Comparison of ENCODE assay signal across 9 mouse cellular contexts in genomic region chr9:72812594-72813570, GRCm38 (mm10). TPM values are rescaled to one million over a fixed set of nuclear protein-coding genes. Genes with fewer than 3 reads are reported as not detected.
DNase-seq lines count a peak whose midpoint lies in the region; ATAC-seq and TF ChIP-seq lines count a peak whose summit lies in the region.
"Had no signal": no experiment of that assay in that cellular context is flagged by ENCODE, and none has a peak within 500 bp of the region (broad histone marks: within the 10 kb centered on the region; RNA-seq: fewer than 3 reads in every experiment).

No protein-coding gene starts in this region.

- no peaks in the 10 kb centered on the region for H3K27me3 ChIP-seq in midbrain, embryonic 10.5 days (ENCODE audit: low read depth, poor library complexity, severe bottlenecking)
- peaks cover 15% of the 10 kb centered on the region for H3K27me3 ChIP-seq in midbrain, embryonic 15.5 days (replicated peaks)
- H3K27me3 ChIP-seq in kidney, embryonic 14.5 days (ENCODE audit: control insufficient read depth, insufficient read depth, low read length), result no peaks in the 10 kb centered on the region
- H3K27me3 ChIP-seq in neural tube, embryonic 13.5 days, result peaks cover 13% of the 10 kb centered on the region
- no peaks in the 10 kb centered on the region for H3K27me3 ChIP-seq in cerebellum, adult 2 months (ENCODE audit: control insufficient read depth, insufficient read depth, low read length)

- no peak for TF ChIP-seq CTCF in cerebellum, adult 2 months (IDR thresholded peaks at IDR 0.05; ENCODE audit: borderline replicate concordance, insufficient read depth, low read depth, low read length)

- H3K4me2 ChIP-seq in midbrain, embryonic 15.5 days, result no peak overlapping the region
- H3K4me2 ChIP-seq in kidney, embryonic 14.5 days (replicated peaks; ENCODE audit: low read depth, low read length), result peak overlapping the region; percentile 31
- H3K4me2 ChIP-seq in neural tube, embryonic 13.5 days, result peak overlapping the region; percentile 30; the same call in 1 of the 2 replicates

- peaks cover 62% of the 10 kb centered on the region for H3K36me3 ChIP-seq in midbrain, embryonic 10.5 days
- H3K36me3 ChIP-seq in midbrain, embryonic 15.5 days (replicated peaks), result no peaks in the 10 kb centered on the region
- H3K36me3 ChIP-seq in kidney, embryonic 14.5 days (ENCODE audit: control insufficient read depth, insufficient read depth, low read length), result no peaks in the 10 kb centered on the region
- H3K36me3 ChIP-seq in neural tube, embryonic 13.5 days, result no peaks in the 10 kb centered on the region

- no peaks in the 10 kb centered on the region for H3K9me3 ChIP-seq in midbrain, embryonic 10.5 days (replicated peaks)
- H3K9me3 ChIP-seq in midbrain, embryonic 15.5 days, result no peaks in the 10 kb centered on the region
- H3K9me3 ChIP-seq in kidney, embryonic 14.5 days (ENCODE audit: control insufficient read depth, low read length), result no peaks in the 10 kb centered on the region
- no peaks in the 10 kb centered on the region for H3K9me3 ChIP-seq in neural tube, embryonic 13.5 days

- TF ChIP-seq POLR2A in cerebellum, adult 2 months (IDR thresholded peaks at IDR 0.05; ENCODE audit: borderline replicate concordance, insufficient read depth, low read length), result no peak

- H3K27ac ChIP-seq in midbrain, embryonic 10.5 days (replicated peaks), result peak overlapping the region; percentile 79
- H3K27ac ChIP-seq in midbrain, embryonic 15.5 days, result no peak overlapping the region
- peak overlapping the region; percentile 60; the same call in 1 of the 2 replicates for H3K27ac ChIP-seq in kidney, embryonic 14.5 days (ENCODE audit: low read depth, low read length)
- H3K27ac ChIP-seq in neural tube, embryonic 13.5 days (replicated peaks), result no peak overlapping the region
- H3K27ac ChIP-seq in cerebellum, adult 2 months (ENCODE audit: insufficient read depth, low read length), result no peak overlapping the region

- H3K4me1 ChIP-seq in midbrain, embryonic 10.5 days, result peaks cover 70% of the 10 kb centered on the region
- peaks cover 8% of the 10 kb centered on the region for H3K4me1 ChIP-seq in midbrain, embryonic 15.5 days
- H3K4me1 ChIP-seq in kidney, embryonic 14.5 days (ENCODE audit: control insufficient read depth, insufficient read depth, low read length), result peaks cover 14% of the 10 kb centered on the region
- H3K4me1 ChIP-seq in neural tube, embryonic 13.5 days (replicated peaks), result peaks cover 19% of the 10 kb centered on the region
- no peaks in the 10 kb centered on the region for H3K4me1 ChIP-seq in cerebellum, adult 2 months (ENCODE audit: control insufficient read depth, insufficient read depth, low read length)

- peak overlapping the region; percentile 78 for H3K4me3 ChIP-seq in midbrain, embryonic 10.5 days
- no peak overlapping the region for H3K4me3 ChIP-seq in midbrain, embryonic 15.5 days
- no peak overlapping the region for H3K4me3 ChIP-seq in kidney, embryonic 14.5 days (ENCODE audit: low read length)
- no peak overlapping the region for H3K4me3 ChIP-seq in neural tube, embryonic 13.5 days
- H3K4me3 ChIP-seq in cerebellum, adult 2 months (replicated peaks; ENCODE audit: insufficient read depth, low read depth, low read length), result no peak overlapping the region

- H3K9ac ChIP-seq in midbrain, embryonic 15.5 days, result no peak overlapping the region
- no peak overlapping the region for H3K9ac ChIP-seq in kidney, embryonic 14.5 days (ENCODE audit: low read depth, low read length)
- no peak overlapping the region for H3K9ac ChIP-seq in neural tube, embryonic 13.5 days

- DNase-seq in midbrain, embryonic 10.5 days (ENCODE audit: low spot score), result peak; percentile 80
- peak; percentile 90 for DNase-seq in embryo, embryonic 10.5 days (ENCODE audit: low spot score)
- DNase-seq in testis, postnatal 10 days (ENCODE audit: low spot score), result no peak
- DNase-seq in cerebellum, adult 2 months, result no peak
- DNase-seq: thymus, adult 18-20 months had no signal

- 7% methylated on average over 18 of the region's 18 CpGs for WGBS in midbrain, embryonic 10.5 days
- 18% methylated on average over 18 of the region's 18 CpGs for WGBS in midbrain, embryonic 15.5 days
- 9% methylated on average over 18 of the region's 18 CpGs for WGBS in kidney, embryonic 14.5 days
- 11% methylated on average over 18 of the region's 18 CpGs for WGBS in neural tube, embryonic 13.5 days
- 68% methylated on average over 18 of the region's 18 CpGs for WGBS in cerebellum, adult 2 months

- ATAC-seq in midbrain, embryonic 15.5 days (replicated peaks), result no peak
- ATAC-seq in kidney, embryonic 14.5 days (ENCODE audit: low FRiP score, low TSS enrichment), result peak; percentile 76
- ATAC-seq in neural tube, embryonic 13.5 days (ENCODE audit: low read depth), result no peak
- no peak for ATAC-seq in frontal cortex, adult (ENCODE audit: low TSS enrichment)

RNA-seq across cellular contexts. Expression of gene Prtg, which starts 6.2 kb away (rescaled TPM):
- 9.9 and 19.9 TPM in 2 replicates for polyA plus RNA-seq in midbrain, embryonic 10.5 days (2016; fragmentation: Nextera tagmentation; extraction: Ambion mirVana)
- polyA plus RNA-seq in midbrain, embryonic 15.5 days (2015; fragmentation: Nextera tagmentation; extraction: Ambion mirVana), result 0.45 and 0.47 TPM in 2 replicates
- 3.4 and 4.6 TPM in 2 replicates for polyA plus RNA-seq in kidney, embryonic 14.5 days (2014; fragmentation: Nextera tagmentation; extraction: Ambion mirVana)
- polyA plus RNA-seq in neural tube, embryonic 13.5 days (2015; fragmentation: Nextera tagmentation; extraction: Ambion mirVana), result 0.51 and 0.52 TPM in 2 replicates
- 0.46 and 0.57 TPM in 2 replicates for polyA plus RNA-seq in cerebellum, adult 2 months (2012; rRNA removed)

Comparison
In these comparisons a context has a peak if more than half of its experiments do, and no peak if none do; other contexts are left out.
1. H3K27ac ChIP-seq: peak in midbrain, embryonic 10.5 days (single experiment) and kidney, embryonic 14.5 days (single experiment); none in midbrain, embryonic 15.5 days (single experiment), neural tube, embryonic 13.5 days (single experiment) and cerebellum, adult 2 months (single experiment).
2. DNase-seq: peak in midbrain, embryonic 10.5 days (single experiment) and embryo, embryonic 10.5 days (single experiment); none in testis, postnatal 10 days (single experiment) and cerebellum, adult 2 months (0 of 2).